Mouse (Mus musculus) CH12.LX (cell line): ENCODE measurements around the gene Nbeal1.

Experiments
- CHD1 ChIP-seq: IDR thresholded peaks from 2 replicates; pipeline ENCODE4 v1.6.1; 2012; ENCODE audit warnings: low read depth, low read length, improper control_type of control experiment, inconsistent platforms
- CTCF ChIP-seq, 2 experiments: IDR thresholded peaks in 1 of 2; conservative IDR thresholded peaks in 1 of 2; 2 replicates each; pipeline ENCODE4 v1.5.1; 2011 to 2012; ENCODE audit warnings: low read depth in 2 of 2, low read length in 2 of 2, improper control_type of control experiment in 1 of 2, inconsistent platforms in 1 of 2, mild to moderate bottlenecking in 1 of 2, moderate library complexity in 1 of 2
- ETS1 ChIP-seq: conservative IDR thresholded peaks from 2 replicates; pipeline ENCODE4 v1.6.1; 2012; ENCODE audit warnings: low read depth, mild to moderate bottlenecking, inconsistent platforms, low read length, improper control_type of control experiment, moderate library complexity
- POLR2A ChIP-seq: IDR thresholded peaks from 2 replicates; pipeline ENCODE4 v1.6.1; 2011; ENCODE audit warnings: low read depth, mild to moderate bottlenecking, improper control_type of control experiment, low read length
- RCOR1 ChIP-seq: conservative IDR thresholded peaks from 2 replicates; pipeline ENCODE4 v1.6.1; 2012; ENCODE audit warnings: low read depth, mild to moderate bottlenecking, inconsistent platforms, low read length, improper control_type of control experiment
- TCF12 ChIP-seq: IDR thresholded peaks from 2 replicates; pipeline ENCODE4 v1.6.1; 2014; ENCODE audit warnings: low read depth, mild to moderate bottlenecking, inconsistent platforms, low read length, improper control_type of control experiment
- USF1 ChIP-seq: IDR thresholded peaks from 2 replicates; pipeline ENCODE4 v1.6.1; 2014; ENCODE audit warnings: low read depth, mild to moderate bottlenecking, inconsistent platforms, low read length, improper control_type of control experiment

- TF ChIP-seq TCF12 (no peak), CTCF (conservative IDR thresholded peaks at IDR 0.05 in 1 of 2, IDR thresholded peaks at IDR 0.05 in 1 of 2; ENCODE audit: low read depth in 2 of 2, low read length in 2 of 2) (no peak), RCOR1 (no peak), ETS1 (no peak), CHD1 (no peak), USF1 (no peak), POLR2A (no peak; the same call in 1 of the 2 replicates)
Measured at GRCm38 (mm10) chr1:60343630-60344455, 163.4 kb downstream of the Nbeal1 start.
